Mouse (Mus musculus) gonadal fat pad, adult 2 months (tissue): ENCODE results near the gene Rab39. TPM values are rescaled to one million over a fixed set of nuclear protein-coding genes. Genes with fewer than 3 reads are reported as not detected.

Source experiments
- polyA plus RNA-seq: library from polyadenylated mRNA; depleted of rRNA; stranded (reverse); fragments of >200 nt; gene quantifications from 2 replicates; pipeline ENCODE4 v1.2.3, GENCODE M21; 2012; rRNA removed

Rab39 gene
- polyA plus RNA-seq, 1 experiment, result 0.09 TPM

Other genes with a start within 250 kb of the Rab39 start
- gene Atm, start 169.5 kb downstream of the Rab39 start, polyA plus RNA-seq, result 2.2 and 3.2 TPM in 2 replicates
- gene Npat, start 169.2 kb downstream of the Rab39 start, polyA plus RNA-seq, result 2.9 and 6.2 TPM in 2 replicates
- gene Acat1, start 95.8 kb downstream of the Rab39 start, polyA plus RNA-seq, result 44.8 and 49.2 TPM in 2 replicates
- 4.1 and 5.3 TPM in 2 replicates for gene Cul5, start 36.2 kb downstream of the Rab39 start, polyA plus RNA-seq
- 102 and 116 TPM in 2 replicates for gene Slc35f2, start 65.3 kb upstream of the Rab39 start, polyA plus RNA-seq
- 0.20 and 0.56 TPM in 2 replicates for gene Sln, start 143.9 kb upstream of the Rab39 start, polyA plus RNA-seq